Mouse (Mus musculus) thymus, adult 2 months (tissue): ENCODE data around the gene Cntnap1. TPM values are rescaled to one million over a fixed set of nuclear protein-coding genes. Genes with fewer than 3 reads are reported as not detected.

Experiments
- DNase-seq: peaks from one replicate; pipeline ENCODE4 v3.0.0; 2021
- H3K27ac ChIP-seq: fragments of 200-500 bp; 2 replicates; pipeline ENCODE4 v1.5.1; 2012; ENCODE audit warnings: low read length, control low read depth; ENCODE audit not compliant: control insufficient read depth, insufficient read depth
- H3K27me3 ChIP-seq: fragments of 200-500 bp; 2 replicates; pipeline ENCODE4 v1.6.1; 2012; ENCODE audit warnings: mild to moderate bottlenecking, low read length, moderate library complexity, mixed read lengths; ENCODE audit not compliant: control insufficient read depth, insufficient read depth
- H3K36me3 ChIP-seq: fragments of 200-500 bp; 2 replicates; pipeline ENCODE4 v1.6.1; 2012; ENCODE audit warnings: mild to moderate bottlenecking, low read length, moderate library complexity; ENCODE audit not compliant: control insufficient read depth, insufficient read depth
- H3K4me1 ChIP-seq: fragments of 200-500 bp; replicated peaks from 2 replicates; pipeline ENCODE4 v1.6.1; 2012; ENCODE audit warnings: low read length; ENCODE audit not compliant: control insufficient read depth, insufficient read depth
- H3K4me3 ChIP-seq: fragments of 200-500 bp; 2 replicates; pipeline ENCODE4 v1.5.1; 2012; ENCODE audit warnings: mild to moderate bottlenecking, low read length, control low read depth, moderate library complexity; ENCODE audit not compliant: control insufficient read depth, insufficient read depth
- CTCF ChIP-seq: fragments of 200-500 bp; IDR thresholded peaks from 2 replicates; pipeline ENCODE4 v1.5.1; 2012; ENCODE audit warnings: mild to moderate bottlenecking, control low read depth, low read length, moderate library complexity, borderline replicate concordance; ENCODE audit not compliant: control insufficient read depth, poor library complexity, insufficient read depth; ENCODE audit errors: extremely low read depth
- POLR2A ChIP-seq: fragments of 200-500 bp; IDR thresholded peaks from 2 replicates; pipeline ENCODE4 v1.6.1; 2012; ENCODE audit warnings: mild to moderate bottlenecking, low read length, control low read depth, moderate library complexity; ENCODE audit not compliant: control insufficient read depth, poor library complexity, insufficient read depth; ENCODE audit errors: extremely low read depth
- WGBS: fragments of 180-500 bp; shearing (Covaris S2); methylation state at CpG from one replicate; pipeline ENCODE4 v1.1.7; 2018; 5-methylcytosine and 5-hydroxymethylcytosine counted together
- polyA plus RNA-seq: library from polyadenylated mRNA; depleted of rRNA; stranded (reverse); fragments of >200 nt; gene quantifications from 2 replicates; pipeline ENCODE4 v1.2.3, GENCODE M21; 2012

Gene Cntnap1
- polyA plus RNA-seq, 1 experiment = 4.5 TPM

GRCm38 (mm10) chr11:101230526-101230925 is 60.2 kb downstream of the Cntnap1 start:
- Histone ChIP-seq H3K4me3 (no peak overlapping the region), H3K4me1 (peaks cover under 1% of the 10 kb centered on the region; the same call in 1 of the 2 replicates), H3K27me3 (no peaks in the 10 kb centered on the region), H3K27ac (no peak overlapping the region), H3K36me3 (no peaks in the 10 kb centered on the region)
- WGBS = 92% methylated on average over 5 of the region's 5 CpGs
- no peak for DNase-seq
- no peak for TF ChIP-seq CTCF
- no peak for TF ChIP-seq POLR2A

DNA sequence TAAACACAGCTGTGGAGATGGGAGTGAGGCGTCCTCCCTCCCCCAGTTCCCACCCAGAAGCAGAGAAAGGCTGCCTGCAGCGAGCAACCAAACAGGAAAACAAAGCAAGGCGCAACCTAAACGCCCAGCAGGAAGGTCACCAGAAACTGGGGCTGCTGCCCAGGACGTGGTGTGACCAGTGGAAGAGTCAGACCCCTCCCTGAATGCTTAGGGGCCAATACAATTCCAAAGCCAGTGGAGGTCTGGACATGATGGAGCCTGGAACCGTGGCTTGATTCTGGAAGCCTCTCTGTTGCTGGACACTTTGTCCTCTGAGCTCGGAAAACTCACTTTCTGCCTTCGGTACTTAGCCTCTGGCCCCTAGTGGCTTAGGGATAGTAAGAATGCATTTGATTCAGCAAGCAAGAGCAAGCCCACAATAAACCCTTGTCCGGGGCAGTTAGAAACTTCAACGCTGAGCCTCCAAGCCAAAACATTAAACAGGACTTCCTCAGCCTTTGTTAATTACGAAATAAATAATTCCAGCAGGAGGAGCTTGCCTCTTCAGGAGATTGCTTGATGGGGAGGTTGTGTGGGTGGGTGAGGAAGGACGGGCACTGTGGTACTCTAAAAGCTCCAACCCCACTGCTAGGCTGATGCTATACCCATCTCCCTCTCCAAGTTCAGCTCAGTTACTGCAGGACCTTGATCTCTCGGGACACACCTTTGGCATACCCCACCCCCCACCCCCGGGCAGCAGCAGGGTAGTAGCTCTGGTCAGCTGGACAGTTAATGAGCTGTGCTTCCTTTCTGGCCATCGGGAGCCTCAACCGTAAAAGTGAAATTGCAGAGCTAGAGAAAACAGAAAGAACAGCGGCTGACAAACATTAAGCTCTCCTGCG is 60.9 kb downstream of the Cntnap1 start:
- Histone ChIP-seq H3K27ac (no peak overlapping the region), H3K4me3 (no peak overlapping the region), H3K36me3 (no peaks in the 10 kb centered on the region), H3K27me3 (no peaks in the 10 kb centered on the region), H3K4me1 (no peaks in the 10 kb centered on the region)
- TF ChIP-seq POLR2A (no peak), CTCF (no peak)
- DNase-seq = no peak
- WGBS = 22% methylated on average over 18 of the region's 18 CpGs

DNA sequence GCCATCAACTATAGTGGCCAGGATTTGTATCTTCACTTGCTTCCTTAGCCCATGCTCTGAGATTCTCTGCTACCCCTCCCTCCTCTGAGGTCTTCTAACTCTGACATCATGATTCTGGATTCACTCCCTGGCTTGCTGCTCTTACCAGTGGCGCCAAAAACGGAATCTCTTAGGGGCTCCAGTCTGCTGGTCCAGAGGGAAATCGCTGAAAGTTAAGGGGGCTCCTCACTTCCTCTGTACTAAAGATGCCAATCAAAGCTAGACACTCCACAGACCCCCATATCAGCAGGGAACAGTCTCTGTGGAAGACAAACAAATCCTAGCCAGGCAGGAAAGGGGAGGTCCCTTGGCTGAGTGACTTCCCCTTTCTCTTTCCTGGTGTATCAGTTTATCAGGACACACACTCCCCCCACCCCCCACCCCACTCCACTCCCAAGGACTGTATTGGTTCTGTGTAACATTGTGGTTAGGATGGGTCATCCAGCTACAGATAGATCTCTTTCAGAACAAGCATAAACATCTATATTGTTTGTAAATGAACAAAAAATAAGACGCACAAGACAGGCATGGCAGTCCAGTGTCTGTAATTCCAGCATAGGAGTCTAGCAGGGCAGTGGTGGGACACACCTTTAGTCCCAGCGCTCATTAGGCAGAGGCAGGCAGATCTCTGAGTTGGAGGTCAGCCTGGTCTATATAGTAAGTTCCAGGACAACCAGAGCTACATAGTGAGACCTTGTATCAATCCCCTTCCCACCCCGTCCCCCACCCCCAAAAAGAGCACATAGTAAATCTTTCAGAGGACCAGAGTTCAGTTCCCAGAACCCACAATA is 61.9 kb downstream of the Cntnap1 start:
- TF ChIP-seq POLR2A = no peak
- TF ChIP-seq CTCF = no peak
- no peaks in the 10 kb centered on the region for H3K27me3 ChIP-seq
- no peaks in the 10 kb centered on the region for H3K4me1 ChIP-seq
- DNase-seq = no peak
- WGBS = 46% methylated on average over 6 of the region's 6 CpGs
- H3K4me3 ChIP-seq = no peak overlapping the region
- H3K27ac ChIP-seq = no peak overlapping the region
- H3K36me3 ChIP-seq = no peaks in the 10 kb centered on the region

DNA sequence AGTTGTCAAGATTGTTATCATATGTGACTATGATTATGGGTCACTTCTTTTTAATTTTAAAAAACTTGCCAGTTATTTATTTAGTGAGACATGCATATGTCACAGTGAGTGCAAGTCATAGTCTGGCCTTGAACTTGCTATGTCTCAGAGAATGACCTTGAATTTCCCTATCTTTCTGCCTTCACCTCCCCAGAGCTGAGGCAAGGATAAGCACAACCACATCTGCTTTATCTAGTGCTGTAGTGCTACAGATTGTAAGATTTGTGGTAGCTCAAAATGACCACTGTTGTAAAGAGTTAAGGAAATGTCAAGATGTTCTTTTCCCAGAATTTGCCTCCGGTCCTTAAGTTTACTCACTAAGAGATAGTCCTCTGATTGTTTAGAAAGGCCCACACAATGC is 62.9 kb downstream of the Cntnap1 start:
- no peak overlapping the region for H3K4me3 ChIP-seq
- no peaks in the 10 kb centered on the region for H3K4me1 ChIP-seq
- H3K27me3 ChIP-seq = no peaks in the 10 kb centered on the region
- DNase-seq = no peak
- H3K36me3 ChIP-seq = no peaks in the 10 kb centered on the region
- WGBS = 95% methylated on average over 1 of the region's 1 CpGs
- H3K27ac ChIP-seq = no peak overlapping the region
- TF ChIP-seq CTCF = no peak
- no peak for TF ChIP-seq POLR2A

GRCm38 (mm10) chr11:101234124-101234523 is 63.8 kb downstream of the Cntnap1 start:
- no peaks in the 10 kb centered on the region for H3K4me1 ChIP-seq
- H3K4me3 ChIP-seq = no peak overlapping the region
- no peaks in the 10 kb centered on the region for H3K27me3 ChIP-seq
- TF ChIP-seq POLR2A (no peak), CTCF (no peak)
- no peak for DNase-seq
- H3K27ac ChIP-seq = no peak overlapping the region
- H3K36me3 ChIP-seq = no peaks in the 10 kb centered on the region

DNA sequence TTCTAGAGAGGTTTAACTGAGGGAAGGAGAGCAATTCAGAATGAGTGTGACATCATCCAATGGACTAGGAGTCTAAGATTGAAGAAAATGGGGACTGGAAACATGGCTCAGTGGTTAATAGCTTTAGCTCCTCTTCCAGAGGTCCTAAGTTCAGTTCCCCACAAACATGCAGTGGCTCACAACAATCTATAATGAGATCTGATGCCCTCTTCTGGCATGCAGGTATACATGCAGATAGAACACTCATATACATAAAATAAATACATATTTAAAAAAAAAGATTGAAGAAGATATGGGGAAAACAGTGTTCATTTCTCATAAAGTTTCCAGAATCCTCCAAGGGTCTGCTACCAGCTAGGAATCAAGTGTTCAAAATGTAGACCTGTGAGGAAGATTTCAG is 65.1 kb downstream of the Cntnap1 start:
- no peak for TF ChIP-seq CTCF
- TF ChIP-seq POLR2A = no peak
- no peak for DNase-seq
- Histone ChIP-seq H3K4me3 (no peak overlapping the region), H3K27me3 (no peaks in the 10 kb centered on the region), H3K36me3 (no peaks in the 10 kb centered on the region), H3K27ac (no peak overlapping the region), H3K4me1 (no peaks in the 10 kb centered on the region)
